Mouse (Mus musculus) myocyte (in vitro differentiated cells): ENCODE data around the gene Ppp1r37.

Source experiments
- CEBPB ChIP-seq: IDR thresholded peaks from 2 replicates; pipeline ENCODE4 v1.6.1; 2011; ENCODE audit warnings: mild to moderate bottlenecking, moderate library complexity; ENCODE audit not compliant: poor library complexity, insufficient read depth, severe bottlenecking
- E2F4 ChIP-seq: IDR thresholded peaks from one replicate; pipeline ENCODE4 v1.6.1; 2011; ENCODE audit warnings: mild to moderate bottlenecking, control low read depth, moderate library complexity; ENCODE audit not compliant: insufficient read depth
- MYOG ChIP-seq, 3 experiments: IDR thresholded peaks; one replicate each; pipeline ENCODE4 v1.6.1; 2011; ENCODE audit warnings: control low read depth in 2 of 3, low read depth in 2 of 3, mild to moderate bottlenecking in 2 of 3; ENCODE audit not compliant: insufficient read length in 2 of 3, control insufficient read depth in 1 of 3, insufficient read depth in 1 of 3
- POLR2A ChIP-seq: IDR thresholded peaks from one replicate; pipeline ENCODE4 v1.6.1; 2011; ENCODE audit warnings: low read depth, mild to moderate bottlenecking, control low read depth, moderate library complexity; ENCODE audit not compliant: insufficient read length
- POLR2AphosphoS2 ChIP-seq: IDR thresholded peaks from one replicate; pipeline ENCODE4 v1.6.1; 2011; ENCODE audit warnings: low read depth, control low read depth; ENCODE audit not compliant: insufficient read length

- TF ChIP-seq MYOG (IDR thresholded peaks at IDR 0.05; ENCODE audit: control insufficient read depth in 1 of 3, insufficient read depth in 1 of 3, insufficient read length in 2 of 3, low read depth in 2 of 3) (no peak), POLR2A (no peak), POLR2AphosphoS2 (no peak), E2F4 (no peak), CEBPB (no peak)
These were observed 4.5 kb upstream of the Ppp1r37 start for GRCm38 (mm10) chr7:19567426-19567825.
